ENCODE assay signal across 9 mouse cellular contexts in the genomic region with DNA sequence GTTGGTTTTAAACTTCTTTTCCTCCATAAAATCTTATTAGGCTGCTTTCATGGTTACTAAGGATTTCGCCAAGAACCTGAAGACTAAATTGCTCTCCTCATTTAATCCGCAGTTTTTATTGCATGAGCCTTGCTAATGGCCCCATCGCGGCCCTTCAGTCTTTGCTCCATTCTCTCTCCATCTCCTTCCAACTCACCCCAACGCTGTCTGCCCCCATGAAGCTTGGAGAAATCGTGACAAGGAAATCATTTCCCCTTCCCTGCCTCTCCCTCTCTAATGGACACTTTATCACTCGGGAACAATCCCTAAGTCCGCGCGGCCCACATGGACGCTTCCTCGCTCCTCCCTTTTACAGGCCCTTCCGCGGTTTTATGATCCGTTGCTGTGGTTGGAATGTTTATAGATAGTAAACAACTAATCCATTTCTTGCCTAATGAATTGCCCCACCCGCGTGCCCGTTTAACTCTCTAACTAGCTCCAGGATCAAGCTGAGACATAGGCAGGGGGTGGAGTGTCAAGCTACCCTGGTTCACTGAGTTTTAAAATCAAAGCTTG.
DNase-seq lines count a peak whose midpoint lies in the region; ATAC-seq and TF ChIP-seq lines count a peak whose summit lies in the region.
"Had no signal": no experiment of that assay in that cellular context is flagged by ENCODE, and none has a peak within 500 bp of the region (broad histone marks: within the 10 kb centered on the region; RNA-seq: fewer than 3 reads in every experiment).

No protein-coding gene starts in this region.

- peaks cover 40% of the 10 kb centered on the region for H3K27me3 ChIP-seq in kidney, embryonic 14.5 days (ENCODE audit: control insufficient read depth, insufficient read depth, low read length)
- peaks cover 40% of the 10 kb centered on the region for H3K27me3 ChIP-seq in hindbrain, postnatal 0 days (ENCODE audit: insufficient read depth, low read length)
- peaks cover 33% of the 10 kb centered on the region for H3K27me3 ChIP-seq in midbrain, embryonic 16.5 days (ENCODE audit: control insufficient read depth, insufficient read depth, low read depth, low read length)

- DNase-seq in kidney, adult 11 months, result no peak
- peak; percentile 52 for DNase-seq in embryo, embryonic 9.5 days (ENCODE audit: extremely low spot score)
- no peak for DNase-seq in hindbrain, postnatal 0 days (ENCODE audit: low spot score)
- DNase-seq in gastrocnemius, adult 2 months, result no peak
- DNase-seq in cerebellum, adult 9-10 months, result no peak
- no peak for DNase-seq in frontal cortex, adult 2 months (ENCODE audit: extremely low spot score in 1 of 2, low spot score in 1 of 2)
- DNase-seq: lung, adult 18-20 months had no signal

- no peaks in the 10 kb centered on the region for H3K9me3 ChIP-seq in kidney, embryonic 14.5 days (ENCODE audit: control insufficient read depth, low read length)
- H3K9me3 ChIP-seq in hindbrain, postnatal 0 days (ENCODE audit: low read length), result no peaks in the 10 kb centered on the region
- H3K9me3 ChIP-seq in midbrain, embryonic 16.5 days (replicated peaks; ENCODE audit: control insufficient read depth, low read length, poor library complexity, severe bottlenecking), result no peaks in the 10 kb centered on the region

- H3K27ac ChIP-seq in kidney, embryonic 14.5 days (ENCODE audit: low read depth, low read length), result no peak overlapping the region
- H3K27ac ChIP-seq in hindbrain, postnatal 0 days, result no peak overlapping the region
- no peak overlapping the region for H3K27ac ChIP-seq in midbrain, embryonic 16.5 days (ENCODE audit: low read length)
- no peak overlapping the region for H3K27ac ChIP-seq in gastrocnemius, adult 2 months

- no peak for TF ChIP-seq CTCF in hindbrain, postnatal 0 days (IDR thresholded peaks at IDR 0.05; ENCODE audit: low read depth)
- TF ChIP-seq CTCF in gastrocnemius, adult 2 months (IDR thresholded peaks at IDR 0.05), result no peak

- H3K36me3 ChIP-seq in kidney, embryonic 14.5 days (ENCODE audit: control insufficient read depth, insufficient read depth, low read length), result no peaks in the 10 kb centered on the region
- no peaks in the 10 kb centered on the region for H3K36me3 ChIP-seq in hindbrain, postnatal 0 days (ENCODE audit: insufficient read depth, low read length)
- no peaks in the 10 kb centered on the region for H3K36me3 ChIP-seq in midbrain, embryonic 16.5 days (ENCODE audit: control insufficient read depth, insufficient read depth, low read length)

- intact Hi-C loops in gastrocnemius, adult 2 months (cut with DNase I), result no loop called here

- no peak overlapping the region for H3K9ac ChIP-seq in kidney, embryonic 14.5 days (ENCODE audit: low read depth, low read length)
- no peak overlapping the region for H3K9ac ChIP-seq in hindbrain, postnatal 0 days (replicated peaks; ENCODE audit: low read length)
- H3K9ac ChIP-seq in midbrain, embryonic 16.5 days (ENCODE audit: low read depth, low read length), result no peak overlapping the region

- under 1% methylated on average over 18 of the region's 18 CpGs for WGBS in kidney, embryonic 14.5 days
- 2% methylated on average over 18 of the region's 18 CpGs for WGBS in hindbrain, postnatal 0 days
- 2% methylated on average over 18 of the region's 18 CpGs for WGBS in midbrain, embryonic 16.5 days

- no peaks in the 10 kb centered on the region for H3K4me1 ChIP-seq in kidney, embryonic 14.5 days (ENCODE audit: control insufficient read depth, insufficient read depth, low read length)
- 0 out of 2 replicates have a peak, but pooled peaks cover 2% of the 10 kb centered on the region for H3K4me1 ChIP-seq in hindbrain, postnatal 0 days (ENCODE audit: insufficient read depth, low read length)
- peaks cover 4% of the 10 kb centered on the region for H3K4me1 ChIP-seq in midbrain, embryonic 16.5 days (ENCODE audit: control insufficient read depth, insufficient read depth, low read length)

- H3K4me3 ChIP-seq in kidney, embryonic 14.5 days (ENCODE audit: low read length), result peak overlapping the region; percentile 30
- H3K4me3 ChIP-seq in hindbrain, postnatal 0 days (ENCODE audit: low read length), result no peak overlapping the region
- H3K4me3 ChIP-seq in midbrain, embryonic 16.5 days (ENCODE audit: low read depth, low read length), result 0 out of 2 replicates have a peak overlapping the region, but pooled peaks have one; percentile 4
- no peak overlapping the region for H3K4me3 ChIP-seq in gastrocnemius, adult 2 months

- peak overlapping the region; percentile 41 for H3K4me2 ChIP-seq in kidney, embryonic 14.5 days (replicated peaks; ENCODE audit: low read depth, low read length)
- H3K4me2 ChIP-seq in hindbrain, postnatal 0 days (ENCODE audit: low read depth, low read length), result peak overlapping the region; percentile 31
- peak overlapping the region; percentile 38 for H3K4me2 ChIP-seq in midbrain, embryonic 16.5 days (ENCODE audit: low read length)

- ATAC-seq in kidney, embryonic 14.5 days (ENCODE audit: low FRiP score, low TSS enrichment), result no peak; the same call in 1 of the 2 replicates
- ATAC-seq in hindbrain, postnatal 0 days, result no peak
- ATAC-seq in midbrain, embryonic 16.5 days, result 0 out of 2 replicates have a peak, but pooled peaks have one; percentile 14

Comparison
In these comparisons a context has a peak if more than half of its experiments do, and no peak if none do; other contexts are left out.
1. H3K4me3 ChIP-seq: peak in kidney, embryonic 14.5 days (single experiment) and midbrain, embryonic 16.5 days (single experiment); none in hindbrain, postnatal 0 days (single experiment) and gastrocnemius, adult 2 months (single experiment).
2. Peak in every context shown above with its lines, with median percentiles within 50 percentile points of each other: H3K4me2 ChIP-seq.